ENCODE assay signal across 8 mouse cellular contexts in genomic region chr6:53267036-53267435, GRCm38 (mm10). TPM values are rescaled to one million over a fixed set of nuclear protein-coding genes. Genes with fewer than 3 reads are reported as not detected.
DNase-seq lines count a peak whose midpoint lies in the region; ATAC-seq lines count a peak whose summit lies in the region.

No protein-coding gene starts in this region.

- H3K9me3 ChIP-seq in embryonic facial prominence, embryonic 13.5 days, result no peaks in the 10 kb centered on the region
- H3K9me3 ChIP-seq in hindbrain, embryonic 15.5 days, result no peaks in the 10 kb centered on the region

- H3K27ac ChIP-seq in embryonic facial prominence, embryonic 13.5 days, result no peak overlapping the region
- no peak overlapping the region for H3K27ac ChIP-seq in hindbrain, embryonic 15.5 days (replicated peaks)

- peak overlapping the region; percentile 37; the same call in 1 of the 2 replicates for H3K4me2 ChIP-seq in embryonic facial prominence, embryonic 13.5 days
- peak overlapping the region; percentile 34; the same call in 1 of the 2 replicates for H3K4me2 ChIP-seq in hindbrain, embryonic 15.5 days

- ATAC-seq in embryonic facial prominence, embryonic 13.5 days (ENCODE audit: insufficient number of reproducible peaks, insufficient read depth, low FRiP score, low TSS enrichment, low read depth), result no peak
- no peak for ATAC-seq in hindbrain, embryonic 15.5 days (ENCODE audit: low FRiP score, low read depth)

- no peak overlapping the region for H3K4me3 ChIP-seq in embryonic facial prominence, embryonic 13.5 days
- no peak overlapping the region for H3K4me3 ChIP-seq in hindbrain, embryonic 15.5 days

- peaks cover 30% of the 10 kb centered on the region for H3K4me1 ChIP-seq in embryonic facial prominence, embryonic 13.5 days
- peaks cover 16% of the 10 kb centered on the region for H3K4me1 ChIP-seq in hindbrain, embryonic 15.5 days (replicated peaks)

- no peaks in the 10 kb centered on the region for H3K27me3 ChIP-seq in embryonic facial prominence, embryonic 13.5 days
- H3K27me3 ChIP-seq in hindbrain, embryonic 15.5 days, result 0 out of 2 replicates have a peak, but pooled peaks cover 10% of the 10 kb centered on the region

- WGBS in embryonic facial prominence, embryonic 13.5 days, result 18% methylated on average over 7 of the region's 7 CpGs
- 31% methylated on average over 7 of the region's 7 CpGs for WGBS in hindbrain, embryonic 15.5 days

- H3K36me3 ChIP-seq in embryonic facial prominence, embryonic 13.5 days, result no peaks in the 10 kb centered on the region
- no peaks in the 10 kb centered on the region for H3K36me3 ChIP-seq in hindbrain, embryonic 15.5 days

- peak; percentile 37 for DNase-seq in gastrocnemius, adult 18-20 months (ENCODE audit: low spot score)
- no peak for DNase-seq in gastrocnemius, postnatal 25 days
- DNase-seq in A20 (ENCODE audit: low read depth, low spot score) (peak; percentile 15), MN1 (ENCODE audit: low spot score) (no peak)
- DNase-seq in kidney, postnatal 25 days, result no peak
- DNase-seq in thymus, postnatal 14 days, result no peak

- H3K9ac ChIP-seq in embryonic facial prominence, embryonic 13.5 days, result no peak overlapping the region
- H3K9ac ChIP-seq in hindbrain, embryonic 15.5 days, result no peak overlapping the region

RNA-seq across cellular contexts. Expression of gene Creb5, which starts 20.0 kb away (rescaled TPM):
- 1 to 10 TPM; 3.5 to 7.0 TPM for total RNA-seq in gastrocnemius, adult 18-20 months (2021)
- total RNA-seq in gastrocnemius, postnatal 25 days (2021), result 1 to 10 TPM; 7.5 to 9.2 TPM
- polyA plus RNA-seq in embryonic facial prominence, embryonic 13.5 days (2015; fragmentation: Nextera tagmentation; extraction: Ambion mirVana), result 20.0 and 21.8 TPM in 2 replicates
- 3.9 and 5.0 TPM in 2 replicates for polyA plus RNA-seq in hindbrain, embryonic 15.5 days (2015; fragmentation: Nextera tagmentation; extraction: Ambion mirVana)

Comparison
In these comparisons a context has a peak if more than half of its experiments do, and no peak if none do; other contexts are left out.
1. DNase-seq: peak in gastrocnemius, adult 18-20 months (single experiment) and A20 (single experiment); none in gastrocnemius, postnatal 25 days (single experiment), kidney, postnatal 25 days (0 of 2), MN1 (single experiment) and thymus, postnatal 14 days (single experiment).